Mouse (Mus musculus): Measurements from ENCODE around the gene Tnfrsf25. TPM values are rescaled to one million over a fixed set of nuclear protein-coding genes. Genes with fewer than 3 reads are reported as not detected.
A peak's percentile ranks its signal among the peaks of the same experiment; 100 is the strongest.

Tnfrsf25 gene
- polyA plus RNA-seq, 1 experiment from 2014 or later, result 1.5 TPM

- Histone ChIP-seq H3K9me3 (ENCODE audit: control insufficient read depth, low read length) (no peaks in the 10 kb centered on the region), H3K4me2 (ENCODE audit: low read length) (no peak overlapping the region), H3K9ac (replicated peaks; ENCODE audit: low read depth, low read length) (no peak overlapping the region), H3K27me3 (replicated peaks; ENCODE audit: control insufficient read depth, insufficient read depth, low read length) (no peaks in the 10 kb centered on the region), H3K4me3 (replicated peaks; ENCODE audit: low read length) (no peak overlapping the region), H3K4me1 (replicated peaks; ENCODE audit: control insufficient read depth, insufficient read depth, low read length) (no peaks in the 10 kb centered on the region), H3K36me3 (ENCODE audit: control insufficient read depth, insufficient read depth) (peaks cover 7% of the 10 kb centered on the region), H3K27ac (ENCODE audit: low read length) (no peak overlapping the region)
- no peak for ATAC-seq
- WGBS, result 80% methylated on average over 7 of the region's 7 CpGs
Measured at GRCm38 (mm10) chr4:152101081-152101653, 14.6 kb upstream of the Tnfrsf25 start.

GRCm38 (mm10) chr4:152101921-152102320 is 13.8 kb upstream of the Tnfrsf25 start:
- no peaks in the 10 kb centered on the region for H3K27me3 ChIP-seq (replicated peaks; ENCODE audit: control insufficient read depth, insufficient read depth, low read length)
- H3K4me3 ChIP-seq (replicated peaks; ENCODE audit: low read length), result no peak overlapping the region
- no peaks in the 10 kb centered on the region for H3K4me1 ChIP-seq (replicated peaks; ENCODE audit: control insufficient read depth, insufficient read depth, low read length)
- H3K9ac ChIP-seq (replicated peaks; ENCODE audit: low read depth, low read length), result no peak overlapping the region
- WGBS, result 93% methylated on average over 16 of the region's 16 CpGs
- H3K27ac ChIP-seq (ENCODE audit: low read length), result no peak overlapping the region
- H3K36me3 ChIP-seq (ENCODE audit: control insufficient read depth, insufficient read depth), result peaks cover 7% of the 10 kb centered on the region
- no peaks in the 10 kb centered on the region for H3K9me3 ChIP-seq (ENCODE audit: control insufficient read depth, low read length)
- no peak for ATAC-seq
- no peak overlapping the region for H3K4me2 ChIP-seq (ENCODE audit: low read length)

DNA sequence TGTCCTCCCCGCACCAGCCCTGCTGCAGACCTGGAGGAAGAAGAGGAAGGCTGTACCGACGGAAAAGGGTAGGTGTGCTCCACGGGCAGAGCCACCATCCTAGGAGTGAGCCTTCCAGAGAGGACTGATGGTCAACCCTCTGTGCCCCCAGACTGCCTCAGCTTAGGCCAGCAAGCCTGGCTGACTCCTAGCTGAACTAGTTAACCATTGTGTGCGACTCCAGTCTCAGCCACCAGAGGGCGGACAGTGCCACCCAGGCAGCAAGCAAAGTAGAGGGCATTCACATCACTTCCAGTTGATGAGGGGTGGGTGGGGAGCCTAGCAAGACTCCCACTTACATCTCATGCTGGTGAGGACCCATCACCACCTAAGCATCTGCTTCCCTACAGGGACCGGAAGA is 12.7 kb upstream of the Tnfrsf25 start:
- Histone ChIP-seq H3K4me1 (replicated peaks; ENCODE audit: control insufficient read depth, insufficient read depth, low read length) (peaks cover 8% of the 10 kb centered on the region), H3K27ac (ENCODE audit: low read length) (no peak overlapping the region), H3K4me3 (replicated peaks; ENCODE audit: low read length) (no peak overlapping the region), H3K9me3 (ENCODE audit: control insufficient read depth, low read length) (no peaks in the 10 kb centered on the region), H3K9ac (replicated peaks; ENCODE audit: low read depth, low read length) (no peak overlapping the region), H3K36me3 (ENCODE audit: control insufficient read depth, insufficient read depth) (peaks cover 7% of the 10 kb centered on the region), H3K4me2 (ENCODE audit: low read length) (no peak overlapping the region), H3K27me3 (replicated peaks; ENCODE audit: control insufficient read depth, insufficient read depth, low read length) (no peaks in the 10 kb centered on the region)
- WGBS, result 36% methylated on average over 7 of the region's 7 CpGs
- ATAC-seq, result no peak

GRCm38 (mm10) chr4:152106746-152107145 is 9.0 kb upstream of the Tnfrsf25 start:
- Histone ChIP-seq H3K4me3 (replicated peaks; ENCODE audit: low read length) (no peak overlapping the region), H3K4me2 (ENCODE audit: low read length) (no peak overlapping the region), H3K4me1 (replicated peaks; ENCODE audit: control insufficient read depth, insufficient read depth, low read length) (peaks cover 14% of the 10 kb centered on the region), H3K9me3 (ENCODE audit: control insufficient read depth, low read length) (no peaks in the 10 kb centered on the region), H3K36me3 (ENCODE audit: control insufficient read depth, insufficient read depth) (peaks cover 7% of the 10 kb centered on the region), H3K27ac (ENCODE audit: low read length) (no peak overlapping the region), H3K27me3 (replicated peaks; ENCODE audit: control insufficient read depth, insufficient read depth, low read length) (no peaks in the 10 kb centered on the region), H3K9ac (replicated peaks; ENCODE audit: low read depth, low read length) (no peak overlapping the region)
- ATAC-seq, result no peak
- 47% methylated on average over 9 of the region's 9 CpGs for WGBS

DNA sequence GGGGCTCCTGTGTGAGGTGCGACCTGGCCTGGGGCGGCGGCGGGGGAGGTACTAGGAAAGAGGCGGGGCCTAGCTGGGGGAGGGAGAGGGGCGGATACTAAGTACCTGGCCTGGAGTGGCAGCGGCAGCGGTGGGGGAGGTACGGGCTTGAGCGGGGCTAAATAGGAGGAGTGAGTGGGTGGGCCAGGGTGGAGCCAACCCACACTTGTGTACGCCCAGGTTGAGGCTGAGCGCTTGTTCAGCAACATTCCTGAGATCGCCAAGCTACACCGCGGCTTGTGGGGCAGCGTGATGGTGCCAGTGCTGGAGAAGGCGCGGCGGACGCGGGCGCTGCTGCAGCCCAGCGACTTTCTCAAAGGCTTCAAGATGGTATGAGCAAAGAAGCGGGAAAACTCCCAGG is 8.2 kb upstream of the Tnfrsf25 start:
- Histone ChIP-seq H3K9me3 (ENCODE audit: control insufficient read depth, low read length) (no peaks in the 10 kb centered on the region), H3K9ac (replicated peaks; ENCODE audit: low read depth, low read length) (peak overlapping the region; percentile 38; the same call in 1 of the 2 replicates), H3K36me3 (ENCODE audit: control insufficient read depth, insufficient read depth) (peaks cover 4% of the 10 kb centered on the region), H3K27me3 (replicated peaks; ENCODE audit: control insufficient read depth, insufficient read depth, low read length) (no peaks in the 10 kb centered on the region), H3K4me2 (ENCODE audit: low read length) (peak overlapping the region; percentile 57), H3K4me3 (replicated peaks; ENCODE audit: low read length) (peak overlapping the region; percentile 26), H3K4me1 (replicated peaks; ENCODE audit: control insufficient read depth, insufficient read depth, low read length) (peaks cover 14% of the 10 kb centered on the region), H3K27ac (ENCODE audit: low read length) (no peak overlapping the region)
- peak; percentile 53 for ATAC-seq
- WGBS, result 3% methylated on average over 24 of the region's 24 CpGs

- ATAC-seq, result peak; percentile 91
- peaks cover 14% of the 10 kb centered on the region for H3K4me1 ChIP-seq (replicated peaks; ENCODE audit: control insufficient read depth, insufficient read depth, low read length)
- WGBS, result 7% methylated on average over 30 of the region's 30 CpGs
- H3K4me2 ChIP-seq (ENCODE audit: low read length), result peak overlapping the region; percentile 57
- H3K9ac ChIP-seq (replicated peaks; ENCODE audit: low read depth, low read length), result peak overlapping the region; percentile 38; the same call in 1 of the 2 replicates
- H3K27me3 ChIP-seq (replicated peaks; ENCODE audit: control insufficient read depth, insufficient read depth, low read length), result no peaks in the 10 kb centered on the region
- H3K36me3 ChIP-seq (ENCODE audit: control insufficient read depth, insufficient read depth), result peaks cover 4% of the 10 kb centered on the region
- peak overlapping the region; percentile 26 for H3K4me3 ChIP-seq (replicated peaks; ENCODE audit: low read length)
- no peak overlapping the region for H3K27ac ChIP-seq (ENCODE audit: low read length)
- no peaks in the 10 kb centered on the region for H3K9me3 ChIP-seq (ENCODE audit: control insufficient read depth, low read length)
Measured at GRCm38 (mm10) chr4:152107971-152108509, 7.7 kb upstream of the Tnfrsf25 start.

- no peak for ATAC-seq
- Histone ChIP-seq H3K27ac (ENCODE audit: low read length) (no peak overlapping the region), H3K4me3 (replicated peaks; ENCODE audit: low read length) (no peak overlapping the region), H3K9ac (replicated peaks; ENCODE audit: low read depth, low read length) (no peak overlapping the region), H3K4me1 (replicated peaks; ENCODE audit: control insufficient read depth, insufficient read depth, low read length) (peaks cover 14% of the 10 kb centered on the region), H3K27me3 (replicated peaks; ENCODE audit: control insufficient read depth, insufficient read depth, low read length) (no peaks in the 10 kb centered on the region), H3K9me3 (ENCODE audit: control insufficient read depth, low read length) (no peaks in the 10 kb centered on the region), H3K4me2 (ENCODE audit: low read length) (peak overlapping the region; percentile 57), H3K36me3 (ENCODE audit: control insufficient read depth, insufficient read depth) (peaks cover 4% of the 10 kb centered on the region)
- 89% methylated on average over 5 of the region's 5 CpGs for WGBS
Measured at GRCm38 (mm10) chr4:152108673-152109072, 7.1 kb upstream of the Tnfrsf25 start.

DNA sequence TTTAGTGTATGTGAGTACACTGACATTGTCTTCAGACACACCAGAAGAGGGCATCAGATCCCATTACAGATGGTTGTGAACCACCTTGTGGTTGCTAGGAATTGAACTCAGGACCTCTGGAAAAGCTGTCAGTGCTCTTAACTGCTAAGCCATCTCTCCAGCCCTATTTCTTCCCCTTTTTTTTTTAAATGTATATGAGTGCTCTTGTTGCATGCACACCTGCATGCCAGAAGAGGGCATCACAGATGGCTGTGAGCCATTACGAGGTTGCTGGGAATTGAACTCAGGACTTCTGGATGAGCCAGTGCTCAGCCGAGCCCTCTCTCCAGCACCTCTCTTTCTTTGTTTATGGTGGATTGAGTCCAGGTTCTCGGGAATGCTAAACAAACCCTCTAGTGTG is 6.2 kb upstream of the Tnfrsf25 start:
- Histone ChIP-seq H3K9me3 (ENCODE audit: control insufficient read depth, low read length) (no peaks in the 10 kb centered on the region), H3K27me3 (replicated peaks; ENCODE audit: control insufficient read depth, insufficient read depth, low read length) (no peaks in the 10 kb centered on the region), H3K36me3 (ENCODE audit: control insufficient read depth, insufficient read depth) (no peaks in the 10 kb centered on the region), H3K27ac (ENCODE audit: low read length) (no peak overlapping the region), H3K4me3 (replicated peaks; ENCODE audit: low read length) (no peak overlapping the region), H3K4me2 (ENCODE audit: low read length) (no peak overlapping the region), H3K4me1 (replicated peaks; ENCODE audit: control insufficient read depth, insufficient read depth, low read length) (peaks cover 14% of the 10 kb centered on the region), H3K9ac (replicated peaks; ENCODE audit: low read depth, low read length) (no peak overlapping the region)
- 79% methylated on average over 3 of the region's 3 CpGs for WGBS
- ATAC-seq, result no peak

GRCm38 (mm10) chr4:152110689-152111088 is 5.0 kb upstream of the Tnfrsf25 start:
- no peak overlapping the region for H3K4me2 ChIP-seq (ENCODE audit: low read length)
- no peak overlapping the region for H3K27ac ChIP-seq (ENCODE audit: low read length)
- peaks cover 9% of the 10 kb centered on the region for H3K27me3 ChIP-seq (replicated peaks; ENCODE audit: control insufficient read depth, insufficient read depth, low read length)
- no peaks in the 10 kb centered on the region for H3K36me3 ChIP-seq (ENCODE audit: control insufficient read depth, insufficient read depth)
- H3K4me1 ChIP-seq (replicated peaks; ENCODE audit: control insufficient read depth, insufficient read depth, low read length), result peaks cover 14% of the 10 kb centered on the region
- no peak for ATAC-seq
- 88% methylated on average over 4 of the region's 4 CpGs for WGBS
- no peak overlapping the region for H3K9ac ChIP-seq (replicated peaks; ENCODE audit: low read depth, low read length)
- H3K4me3 ChIP-seq (replicated peaks; ENCODE audit: low read length), result no peak overlapping the region
- H3K9me3 ChIP-seq (ENCODE audit: control insufficient read depth, low read length), result no peaks in the 10 kb centered on the region

All from forebrain, embryonic 16.5 days (tissue).